Mouse (Mus musculus) heart, postnatal 0 days (tissue): ENCODE results near the gene Wnk2.

Experiments
- CTCF ChIP-seq: IDR thresholded peaks from 2 replicates; pipeline ENCODE4 v1.5.1; 2016; ENCODE audit warnings: antibody characterized with exemption, control low read depth, low read depth
- EP300 ChIP-seq: IDR thresholded peaks from 2 replicates; pipeline ENCODE4 v1.6.1; 2016; ENCODE audit warnings: antibody characterized with exemption, low read depth

GRCm38 (mm10) chr13:49028757-49029539 is 118.9 kb downstream of the Wnk2 start:
- no peak for TF ChIP-seq EP300
- no peak for TF ChIP-seq CTCF
